Mouse (Mus musculus) megakaryocyte, embryonic 14.5 days (primary cell): ENCODE measurements around the gene Oosp1. TPM values are rescaled to one million over a fixed set of nuclear protein-coding genes. Genes with fewer than 3 reads are reported as not detected.

Experiments
- H3K27me3 ChIP-seq: replicated peaks from 2 replicates; pipeline ENCODE3; 2012; ENCODE audit warnings: inconsistent platforms
- H3K36me3 ChIP-seq: replicated peaks from 2 replicates; pipeline ENCODE3; 2012; ENCODE audit warnings: low read length, inconsistent platforms, mixed read lengths
- H3K4me1 ChIP-seq: 2 replicates; pipeline ENCODE4 v1.6.1; 2012; ENCODE audit warnings: inconsistent platforms
- H3K4me3 ChIP-seq: replicated peaks from 2 replicates; pipeline ENCODE3; 2012; ENCODE audit warnings: moderate library complexity, mild to moderate bottlenecking, inconsistent platforms
- H3K9me3 ChIP-seq: 2 replicates; pipeline ENCODE4 v1.6.1; 2012; ENCODE audit warnings: inconsistent platforms
- FLI1 ChIP-seq: IDR thresholded peaks from 2 replicates; pipeline ENCODE4 v1.6.1; 2012; ENCODE audit warnings: low read length, inconsistent platforms, mixed read lengths
- GATA1 ChIP-seq: IDR thresholded peaks from 3 replicates; pipeline ENCODE4 v1.6.1; 2012; ENCODE audit warnings: mixed read lengths, low read length, inconsistent platforms, borderline replicate concordance
- polyA plus RNA-seq: library from polyadenylated mRNA; stranded (reverse); fragments of >175 nt; gene quantifications from 2 replicates; pipeline ENCODE4 v1.2.3, GENCODE M21; 2012; ENCODE audit warnings: low replicate concordance; ENCODE audit not compliant: insufficient read depth

Oosp1 gene
- polyA plus RNA-seq, 1 experiment: not detected

DNA sequence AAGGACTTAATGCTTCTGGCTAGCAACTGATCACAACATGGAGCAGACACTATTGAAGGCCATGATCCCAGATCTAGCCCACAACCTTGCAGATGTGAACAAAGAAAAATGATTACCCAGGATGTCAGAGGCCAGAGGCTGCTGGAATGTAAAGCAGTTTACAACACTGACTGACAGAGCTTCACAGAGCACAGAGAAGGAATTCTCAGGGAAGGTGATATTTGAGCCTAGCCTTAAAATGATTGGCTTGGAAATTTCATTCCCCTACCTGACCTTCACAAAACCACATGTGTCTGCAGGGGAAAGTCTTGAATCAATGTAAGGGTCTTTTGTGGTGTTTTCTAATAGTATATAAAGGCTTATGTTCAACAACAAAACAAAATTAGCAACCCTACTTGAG lies 66.2 kb downstream of the Oosp1 start:
- H3K4me3 ChIP-seq: no peak overlapping the region
- peaks cover 2% of the 10 kb centered on the region; the same call in 1 of the 2 replicates for H3K4me1 ChIP-seq
- TF ChIP-seq GATA1 (no peak), FLI1 (no peak)
- no peaks in the 10 kb centered on the region for H3K9me3 ChIP-seq
- H3K36me3 ChIP-seq: no peaks in the 10 kb centered on the region
- no peaks in the 10 kb centered on the region for H3K27me3 ChIP-seq

- Histone ChIP-seq H3K4me3 (no peak within 1 kb of the TSS), H3K9me3 (no peaks in the 10 kb centered on the region), H3K4me1 (no peaks in the 10 kb centered on the region), H3K36me3 (no peaks in the 10 kb centered on the region), H3K27me3 (no peaks in the 10 kb centered on the region)
- TF ChIP-seq FLI1 (no peak), GATA1 (no peak)
Observed at GRCm38 (mm10) chr19:11623551-11623950, 67.4 kb downstream of the Oosp1 start, which contains the start of gene Ms4a2. Gene Ms4a2 (minus strand): TSS chr19:11623719.

GRCm38 (mm10) chr19:11617983-11618382 lies 73.0 kb downstream of the Oosp1 start:
- no peak for TF ChIP-seq GATA1
- no peak for TF ChIP-seq FLI1
- no peaks in the 10 kb centered on the region for H3K9me3 ChIP-seq

More at GRCm38 (mm10) chr19:11617983-11618382, 73.0 kb downstream of the Oosp1 start:
- H3K4me3 ChIP-seq: no peak overlapping the region
- peaks cover 27% of the 10 kb centered on the region for H3K4me1 ChIP-seq
- H3K36me3 ChIP-seq: no peaks in the 10 kb centered on the region
- no peaks in the 10 kb centered on the region for H3K27me3 ChIP-seq

Other genes starting within 250 kb of the Oosp1 start
- 0.38 TPM in 1 of 2 replicates, not detected in the other for gene Ms4a4b, start 247.6 kb downstream of the Oosp1 start, polyA plus RNA-seq
- gene Ms4a6c, start 221.8 kb downstream of the Oosp1 start, polyA plus RNA-seq: 4.0 TPM in 1 of 2 replicates, not detected in the other
- gene Gm8369, start 205.2 kb downstream of the Oosp1 start, polyA plus RNA-seq: 0.17 TPM in 1 of 2 replicates, not detected in the other
- 0.72 TPM in 1 of 2 replicates, not detected in the other for gene Ms4a6b, start 174.6 kb downstream of the Oosp1 start, polyA plus RNA-seq
- gene Ms4a4d, start 154.3 kb downstream of the Oosp1 start, polyA plus RNA-seq: not detected in 2 replicates
- gene Ms4a6d, start 86.3 kb downstream of the Oosp1 start, polyA plus RNA-seq: 2.4 TPM in 1 of 2 replicates, not detected in the other
- 0.35 TPM in 1 of 2 replicates, not detected in the other for gene Ms4a2, start 67.4 kb downstream of the Oosp1 start, polyA plus RNA-seq
- 0.74 and 1.9 TPM in 2 replicates for gene Ms4a3, start 50.3 kb downstream of the Oosp1 start, polyA plus RNA-seq
- gene Oosp2, start 30.6 kb downstream of the Oosp1 start, polyA plus RNA-seq: not detected in 2 replicates
- gene Oosp3, start 5.9 kb upstream of the Oosp1 start, polyA plus RNA-seq: not detected in 2 replicates
- not detected in 2 replicates for gene Gif, start 56.4 kb upstream of the Oosp1 start, polyA plus RNA-seq
- gene Mrpl16, start 79.2 kb upstream of the Oosp1 start, polyA plus RNA-seq: 10.5 TPM in 1 of 2 replicates, not detected in the other
- gene Stx3, start 128.3 kb upstream of the Oosp1 start, polyA plus RNA-seq: 2.6 TPM in 1 of 2 replicates, not detected in the other
- not detected in 2 replicates for gene Olfr1417, start 148.1 kb upstream of the Oosp1 start, polyA plus RNA-seq
- gene Olfr1418, start 169.9 kb upstream of the Oosp1 start, polyA plus RNA-seq: not detected in 2 replicates
- not detected in 2 replicates for gene Olfr1419, start 184.0 kb upstream of the Oosp1 start, polyA plus RNA-seq
- not detected in 2 replicates for gene Olfr1420, start 195.4 kb upstream of the Oosp1 start, polyA plus RNA-seq
- 2.4 and 5.5 TPM in 2 replicates for gene Patl1, start 221.2 kb upstream of the Oosp1 start, polyA plus RNA-seq